Comparison of ENCODE assay signal across 25 mouse cellular contexts in the genomic region with DNA sequence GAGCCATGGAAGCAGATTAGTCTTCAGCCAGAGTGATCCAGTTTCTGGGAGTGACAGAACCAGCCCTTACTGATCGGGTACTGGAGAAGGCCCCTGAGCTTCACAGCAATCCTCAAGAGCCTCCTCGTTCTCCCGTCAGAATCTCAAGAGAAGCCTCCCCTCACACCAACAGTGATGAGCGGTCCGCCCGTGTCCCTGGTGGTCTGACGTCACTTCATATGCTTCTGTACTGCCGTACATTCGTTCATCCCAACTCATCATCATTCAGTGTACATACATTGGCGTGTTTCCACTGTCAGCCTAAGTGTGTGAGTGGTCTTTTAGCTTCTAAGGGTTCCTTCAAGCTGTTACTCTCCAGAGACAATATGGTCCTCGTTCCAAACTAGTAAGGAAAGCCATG. TPM values are rescaled to one million over a fixed set of nuclear protein-coding genes. Genes with fewer than 3 reads are reported as not detected.
DNase-seq lines count a peak whose midpoint lies in the region; ATAC-seq and TF ChIP-seq lines count a peak whose summit lies in the region.
"Had no signal": no experiment of that assay in that cellular context is flagged by ENCODE, and none has a peak within 500 bp of the region (broad histone marks: within the 10 kb centered on the region; RNA-seq: fewer than 3 reads in every experiment).

No protein-coding gene starts in this region.

- H3K4me2 ChIP-seq in forebrain, postnatal 0 days (ENCODE audit: low read depth), result no peak overlapping the region
- H3K4me2 ChIP-seq in forebrain, embryonic 15.5 days (replicated peaks), result no peak overlapping the region
- H3K4me2 ChIP-seq in heart, embryonic 14.5 days (ENCODE audit: low read length), result no peak overlapping the region
- H3K4me2 ChIP-seq in heart, embryonic 12.5 days, result no peak overlapping the region
- no peak overlapping the region for H3K4me2 ChIP-seq in kidney, embryonic 16.5 days (replicated peaks; ENCODE audit: low read depth, low read length)
- no peak overlapping the region for H3K4me2 ChIP-seq in midbrain, embryonic 11.5 days
- H3K4me2 ChIP-seq: embryonic facial prominence, embryonic 12.5 days; forebrain, embryonic 13.5 days; hindbrain, embryonic 14.5 days; kidney, embryonic 15.5 days had no signal

- no peak overlapping the region for H3K9ac ChIP-seq in forebrain, postnatal 0 days
- H3K9ac ChIP-seq in forebrain, embryonic 15.5 days (replicated peaks), result no peak overlapping the region
- H3K9ac ChIP-seq in heart, embryonic 14.5 days (ENCODE audit: low read length), result no peak overlapping the region
- no peak overlapping the region for H3K9ac ChIP-seq in heart, embryonic 12.5 days
- no peak overlapping the region for H3K9ac ChIP-seq in kidney, embryonic 16.5 days (replicated peaks; ENCODE audit: low read length)
- H3K9ac ChIP-seq in midbrain, embryonic 11.5 days (ENCODE audit: low read length), result no peak overlapping the region
- H3K9ac ChIP-seq: embryonic facial prominence, embryonic 12.5 days; forebrain, embryonic 13.5 days; hindbrain, embryonic 14.5 days; kidney, embryonic 15.5 days; liver, embryonic 14.5 days had no signal

- 77% methylated on average over 11 of the region's 11 CpGs for WGBS in forebrain, postnatal 0 days
- 89% methylated on average over 11 of the region's 11 CpGs for WGBS in forebrain, embryonic 15.5 days
- WGBS in heart, embryonic 14.5 days, result 86% methylated on average over 11 of the region's 11 CpGs
- 88% methylated on average over 11 of the region's 11 CpGs for WGBS in heart, embryonic 12.5 days
- 83% methylated on average over 11 of the region's 11 CpGs for WGBS in kidney, embryonic 16.5 days
- WGBS in midbrain, embryonic 11.5 days, result 91% methylated on average over 11 of the region's 11 CpGs
- WGBS in midbrain, embryonic 10.5 days, result 91% methylated on average over 11 of the region's 11 CpGs

- H3K4me1 ChIP-seq in forebrain, postnatal 0 days (ENCODE audit: insufficient read depth), result peaks cover 11% of the 10 kb centered on the region
- peaks cover 18% of the 10 kb centered on the region for H3K4me1 ChIP-seq in forebrain, embryonic 15.5 days
- peaks cover 34 to 71% of the 10 kb centered on the region in 2 experiments for H3K4me1 ChIP-seq in heart, embryonic 14.5 days (ENCODE audit: control insufficient read depth in 2 of 2, insufficient read depth in 2 of 2, low read length in 2 of 2)
- peaks cover 72% of the 10 kb centered on the region for H3K4me1 ChIP-seq in heart, embryonic 12.5 days (replicated peaks)
- peaks cover 31% of the 10 kb centered on the region for H3K4me1 ChIP-seq in kidney, embryonic 16.5 days (ENCODE audit: insufficient read depth, low read length)
- H3K4me1 ChIP-seq in midbrain, embryonic 11.5 days (ENCODE audit: control insufficient read depth, insufficient read depth, low read length), result no peaks in the 10 kb centered on the region
- peaks cover 5% of the 10 kb centered on the region; the same call in 1 of the 2 replicates for H3K4me1 ChIP-seq in midbrain, embryonic 10.5 days

- H3K36me3 ChIP-seq in forebrain, postnatal 0 days (ENCODE audit: insufficient read depth), result no peaks in the 10 kb centered on the region
- H3K36me3 ChIP-seq in forebrain, embryonic 15.5 days, result no peaks in the 10 kb centered on the region
- no peaks in the 10 kb centered on the region for H3K36me3 ChIP-seq in heart, embryonic 14.5 days (ENCODE audit: control insufficient read depth, insufficient read depth, low read length)
- H3K36me3 ChIP-seq in heart, embryonic 12.5 days, result no peaks in the 10 kb centered on the region
- H3K36me3 ChIP-seq in kidney, embryonic 16.5 days (ENCODE audit: insufficient read depth, low read length), result no peaks in the 10 kb centered on the region
- no peaks in the 10 kb centered on the region for H3K36me3 ChIP-seq in midbrain, embryonic 11.5 days (ENCODE audit: control insufficient read depth, insufficient read depth, low read length)
- no peaks in the 10 kb centered on the region for H3K36me3 ChIP-seq in midbrain, embryonic 10.5 days
- H3K36me3 ChIP-seq: embryonic facial prominence, embryonic 12.5 days; kidney, embryonic 15.5 days had no signal

- TF ChIP-seq CTCF in forebrain, postnatal 0 days (IDR thresholded peaks at IDR 0.05; ENCODE audit: low read depth), result no peak

- no peaks in the 10 kb centered on the region for H3K27me3 ChIP-seq in forebrain, postnatal 0 days (ENCODE audit: insufficient read depth, low read length)
- no peaks in the 10 kb centered on the region for H3K27me3 ChIP-seq in forebrain, embryonic 15.5 days
- H3K27me3 ChIP-seq in heart, embryonic 14.5 days (ENCODE audit: control insufficient read depth, insufficient read depth, low read length), result no peaks in the 10 kb centered on the region
- H3K27me3 ChIP-seq in heart, embryonic 12.5 days (replicated peaks), result no peaks in the 10 kb centered on the region
- no peaks in the 10 kb centered on the region for H3K27me3 ChIP-seq in kidney, embryonic 16.5 days (ENCODE audit: insufficient read depth, low read length)
- H3K27me3 ChIP-seq in midbrain, embryonic 11.5 days (ENCODE audit: control insufficient read depth, insufficient read depth, low read length), result no peaks in the 10 kb centered on the region
- no peaks in the 10 kb centered on the region for H3K27me3 ChIP-seq in midbrain, embryonic 10.5 days (ENCODE audit: low read depth, poor library complexity, severe bottlenecking)
- H3K27me3 ChIP-seq: embryonic facial prominence, embryonic 12.5 days; forebrain, embryonic 13.5 days; kidney, embryonic 15.5 days had no signal

- H3K27ac ChIP-seq in forebrain, postnatal 0 days (ENCODE audit: low read depth, low read length), result no peak overlapping the region
- H3K27ac ChIP-seq in forebrain, embryonic 15.5 days (replicated peaks), result no peak overlapping the region
- peak overlapping the region; percentile 14 to 28; a peak in 1 of 4 replicates for H3K27ac ChIP-seq in heart, embryonic 14.5 days (replicated peaks in 1 of 2; ENCODE audit: control insufficient read depth in 1 of 2, insufficient read depth in 1 of 2, low read depth in 2 of 2, low read length in 2 of 2)
- H3K27ac ChIP-seq in heart, embryonic 12.5 days (ENCODE audit: poor library complexity, severe bottlenecking), result no peak overlapping the region; the same call in 1 of the 2 replicates
- 0 out of 2 replicates have a peak overlapping the region, but pooled peaks have one; percentile 12 for H3K27ac ChIP-seq in kidney, embryonic 16.5 days (ENCODE audit: low read length)
- H3K27ac ChIP-seq in midbrain, embryonic 11.5 days (ENCODE audit: low read depth, low read length), result no peak overlapping the region
- H3K27ac ChIP-seq in midbrain, embryonic 10.5 days (replicated peaks), result no peak overlapping the region
- H3K27ac ChIP-seq: embryonic facial prominence, embryonic 12.5 days; forebrain, embryonic 13.5 days; hindbrain, embryonic 14.5 days; liver, embryonic 14.5 days had no signal

- ATAC-seq in forebrain, postnatal 0 days, result peak; percentile 52
- no peak for ATAC-seq in forebrain, embryonic 15.5 days (replicated peaks)
- no peak for ATAC-seq in heart, embryonic 14.5 days (ENCODE audit: insufficient number of reproducible peaks, insufficient read depth, low FRiP score, low read depth)
- no peak for ATAC-seq in heart, embryonic 12.5 days (ENCODE audit: insufficient number of reproducible peaks, low FRiP score)
- no peak for ATAC-seq in kidney, embryonic 16.5 days (ENCODE audit: low FRiP score, low TSS enrichment)
- no peak for ATAC-seq in midbrain, embryonic 11.5 days (ENCODE audit: low FRiP score)
- ATAC-seq: forebrain, embryonic 13.5 days; midbrain, embryonic 16.5 days had no signal

- H3K4me3 ChIP-seq in forebrain, postnatal 0 days (ENCODE audit: low read depth, low read length), result no peak overlapping the region
- H3K4me3 ChIP-seq in forebrain, embryonic 15.5 days, result no peak overlapping the region
- H3K4me3 ChIP-seq in heart, embryonic 14.5 days (ENCODE audit: control insufficient read depth in 1 of 2, insufficient read depth in 1 of 2, low read depth in 1 of 2, low read length in 2 of 2), result no peak overlapping the region
- H3K4me3 ChIP-seq in heart, embryonic 12.5 days, result no peak overlapping the region
- H3K4me3 ChIP-seq in kidney, embryonic 16.5 days (ENCODE audit: low read length), result no peak overlapping the region
- no peak overlapping the region for H3K4me3 ChIP-seq in midbrain, embryonic 11.5 days (ENCODE audit: low read depth, low read length)
- no peak overlapping the region for H3K4me3 ChIP-seq in midbrain, embryonic 10.5 days
- H3K4me3 ChIP-seq: embryonic facial prominence, embryonic 12.5 days; forebrain, embryonic 13.5 days; kidney, embryonic 15.5 days; myocyte had no signal

- no peak for DNase-seq in forebrain, postnatal 0 days
- DNase-seq in kidney, adult 8-10 months, result no peak
- DNase-seq in midbrain, embryonic 11.5 days (ENCODE audit: low spot score, missing footprints), result peak; percentile 54
- DNase-seq in midbrain, embryonic 10.5 days (ENCODE audit: low spot score), result no peak
- DNase-seq: adrenal gland, postnatal 10 days; cerebellum, adult 18-20 months; cerebellum, postnatal 14 days; gastrocnemius, postnatal 14 days; heart, adult 18-20 months; layer of hippocampus, adult 9-11 months; lung, postnatal 36 days; thymus, adult 2 months; thymus, postnatal 4 days had no signal

- H3K9me3 ChIP-seq in forebrain, postnatal 0 days (ENCODE audit: low read length), result no peaks in the 10 kb centered on the region
- no peaks in the 10 kb centered on the region for H3K9me3 ChIP-seq in forebrain, embryonic 15.5 days
- no peaks in the 10 kb centered on the region for H3K9me3 ChIP-seq in heart, embryonic 14.5 days (ENCODE audit: control insufficient read depth, low read length)
- no peaks in the 10 kb centered on the region for H3K9me3 ChIP-seq in heart, embryonic 12.5 days (replicated peaks)
- H3K9me3 ChIP-seq in kidney, embryonic 16.5 days (ENCODE audit: low read length), result no peaks in the 10 kb centered on the region
- no peaks in the 10 kb centered on the region for H3K9me3 ChIP-seq in midbrain, embryonic 11.5 days (ENCODE audit: control insufficient read depth, low read length)
- H3K9me3 ChIP-seq in midbrain, embryonic 10.5 days (replicated peaks), result no peaks in the 10 kb centered on the region
- H3K9me3 ChIP-seq: embryonic facial prominence, embryonic 12.5 days; forebrain, embryonic 13.5 days; kidney, embryonic 15.5 days had no signal

RNA-seq across cellular contexts. Expression of gene Ppp1r3c, which starts 50.4 kb away (rescaled TPM):
- 28.2 and 28.6 TPM in 2 replicates for total RNA-seq in forebrain, postnatal 0 days (2014; rRNA removed)
- 6.4 and 8.9 TPM in 2 replicates for polyA plus RNA-seq in forebrain, postnatal 0 days (2015; fragmentation: Nextera tagmentation; extraction: Ambion mirVana)
- polyA plus RNA-seq in forebrain, embryonic 15.5 days (2015; fragmentation: Nextera tagmentation; extraction: Ambion mirVana), result 6.3 and 8.2 TPM in 2 replicates
- 106 and 113 TPM in 2 replicates for polyA plus RNA-seq in heart, embryonic 14.5 days (2014; fragmentation: Nextera tagmentation; extraction: Ambion mirVana)
- 53.3 and 55.1 TPM in 2 replicates for polyA plus RNA-seq in heart, embryonic 12.5 days (2016; fragmentation: Nextera tagmentation; extraction: Ambion mirVana)
- polyA plus RNA-seq in kidney, embryonic 16.5 days (2015; fragmentation: Nextera tagmentation; extraction: Ambion mirVana), result 22.1 and 24.5 TPM in 2 replicates
- polyA plus RNA-seq in midbrain, embryonic 11.5 days (2014; fragmentation: Nextera tagmentation; extraction: Ambion mirVana), result 2.2 and 2.3 TPM in 2 replicates
- 1.6 and 2.0 TPM in 2 replicates for polyA plus RNA-seq in midbrain, embryonic 10.5 days (2016; fragmentation: Nextera tagmentation; extraction: Ambion mirVana)
- total RNA-seq: megakaryocyte-erythroid progenitor cell, adult 5-6 weeks had no signal
- polyA plus RNA-seq: myocyte had no signal

Comparison
In these comparisons a context has a peak if more than half of its experiments do, and no peak if none do; other contexts are left out.
1. H3K27ac ChIP-seq: peak in heart, embryonic 14.5 days (2 of 2) and kidney, embryonic 16.5 days (single experiment); none in forebrain, postnatal 0 days (single experiment), forebrain, embryonic 15.5 days (single experiment), heart, embryonic 12.5 days (single experiment), midbrain, embryonic 11.5 days (single experiment) and midbrain, embryonic 10.5 days (single experiment).